Mouse (Mus musculus): ENCODE results near the gene Rnf128. TPM values are rescaled to one million over a fixed set of nuclear protein-coding genes. Genes with fewer than 3 reads are reported as not detected.

Rnf128 gene
- polyA plus RNA-seq (2012; rRNA removed) = 0.21 and 0.25 TPM in 2 replicates

GRCm38 (mm10) chrX:139562925-139563461 lies at the start of gene Rnf128:
Rnf128 (plus strand) TSS chrX:139563316.
- WGBS = 81% methylated on average over 8 of the region's 8 CpGs
- H3K27ac ChIP-seq (ENCODE audit: insufficient read depth, low read length) = no peak within 1 kb of the TSS

GRCm38 (mm10) chrX:139516156-139516555 lies 47.0 kb upstream of the Rnf128 start:
- Histone ChIP-seq H3K4me3 (ENCODE audit: extremely low read depth, insufficient read depth, insufficient read length) (no peak overlapping the region), H3K27me3 (ENCODE audit: control insufficient read depth, insufficient read depth, low read length) (no peaks in the 10 kb centered on the region), H3K4me1 (ENCODE audit: control insufficient read depth, insufficient read depth, insufficient read length) (no peaks in the 10 kb centered on the region), H3K27ac (ENCODE audit: insufficient read depth, low read length) (no peak overlapping the region), H3K36me3 (ENCODE audit: control insufficient read depth, insufficient read depth, low read length) (no peaks in the 10 kb centered on the region)
- no peak for DNase-seq (ENCODE audit: low read depth in 1 of 2, low spot score in 2 of 2)
- TF ChIP-seq CTCF (IDR thresholded peaks at IDR 0.05; ENCODE audit: extremely low read depth, insufficient read depth, insufficient read length, insufficient replicate concordance) (no peak), POLR2A (IDR thresholded peaks at IDR 0.05; ENCODE audit: low read depth, low read length) (no peak)
- 86% methylated on average over 2 of the region's 2 CpGs for WGBS

More at GRCm38 (mm10) chrX:139562925-139563461, at the start of gene Rnf128:
- TF ChIP-seq CTCF (IDR thresholded peaks at IDR 0.05; ENCODE audit: extremely low read depth, insufficient read depth, insufficient read length, insufficient replicate concordance) (no peak), POLR2A (IDR thresholded peaks at IDR 0.05; ENCODE audit: low read depth, low read length) (no peak)
- Histone ChIP-seq H3K4me3 (ENCODE audit: extremely low read depth, insufficient read depth, insufficient read length) (no peak within 1 kb of the TSS), H3K4me1 (ENCODE audit: control insufficient read depth, insufficient read depth, insufficient read length) (no peaks in the 10 kb centered on the region), H3K27me3 (ENCODE audit: control insufficient read depth, insufficient read depth, low read length) (no peaks in the 10 kb centered on the region), H3K36me3 (ENCODE audit: control insufficient read depth, insufficient read depth, low read length) (no peaks in the 10 kb centered on the region)
- DNase-seq (ENCODE audit: low read depth in 1 of 2, low spot score in 2 of 2) = no peak

- TF ChIP-seq CTCF (IDR thresholded peaks at IDR 0.05; ENCODE audit: extremely low read depth, insufficient read depth, insufficient read length, insufficient replicate concordance) (no peak), POLR2A (IDR thresholded peaks at IDR 0.05; ENCODE audit: low read depth, low read length) (no peak)
- Histone ChIP-seq H3K27ac (ENCODE audit: insufficient read depth, low read length) (no peak overlapping the region), H3K27me3 (ENCODE audit: control insufficient read depth, insufficient read depth, low read length) (no peaks in the 10 kb centered on the region), H3K36me3 (ENCODE audit: control insufficient read depth, insufficient read depth, low read length) (no peaks in the 10 kb centered on the region), H3K4me1 (ENCODE audit: control insufficient read depth, insufficient read depth, insufficient read length) (no peaks in the 10 kb centered on the region), H3K4me3 (ENCODE audit: extremely low read depth, insufficient read depth, insufficient read length) (no peak overlapping the region)
- no peak for DNase-seq (ENCODE audit: low read depth in 1 of 2, low spot score in 2 of 2)
- WGBS = 80% methylated on average over 2 of the region's 2 CpGs
Observed at GRCm38 (mm10) chrX:139519251-139519650, 43.9 kb upstream of the Rnf128 start.

GRCm38 (mm10) chrX:139524303-139525091 lies 38.6 kb upstream of the Rnf128 start:
- TF ChIP-seq POLR2A (IDR thresholded peaks at IDR 0.05; ENCODE audit: low read depth, low read length) = no peak
- no peak for TF ChIP-seq CTCF (IDR thresholded peaks at IDR 0.05; ENCODE audit: extremely low read depth, insufficient read depth, insufficient read length, insufficient replicate concordance)
- DNase-seq (ENCODE audit: low read depth in 1 of 2, low spot score in 2 of 2) = no peak
- no peaks in the 10 kb centered on the region for H3K27me3 ChIP-seq (ENCODE audit: control insufficient read depth, insufficient read depth, low read length)
- H3K36me3 ChIP-seq (ENCODE audit: control insufficient read depth, insufficient read depth, low read length) = no peaks in the 10 kb centered on the region
- no peaks in the 10 kb centered on the region for H3K4me1 ChIP-seq (ENCODE audit: control insufficient read depth, insufficient read depth, insufficient read length)
- no peak overlapping the region for H3K4me3 ChIP-seq (ENCODE audit: extremely low read depth, insufficient read depth, insufficient read length)
- no peak overlapping the region for H3K27ac ChIP-seq (ENCODE audit: insufficient read depth, low read length)
- WGBS = 69% methylated on average over 5 of the region's 5 CpGs

- WGBS = 80% methylated on average over 2 of the region's 2 CpGs
- Histone ChIP-seq H3K4me3 (ENCODE audit: extremely low read depth, insufficient read depth, insufficient read length) (no peak overlapping the region), H3K27me3 (ENCODE audit: control insufficient read depth, insufficient read depth, low read length) (no peaks in the 10 kb centered on the region), H3K4me1 (ENCODE audit: control insufficient read depth, insufficient read depth, insufficient read length) (no peaks in the 10 kb centered on the region), H3K36me3 (ENCODE audit: control insufficient read depth, insufficient read depth, low read length) (no peaks in the 10 kb centered on the region), H3K27ac (ENCODE audit: insufficient read depth, low read length) (no peak overlapping the region)
- TF ChIP-seq POLR2A (IDR thresholded peaks at IDR 0.05; ENCODE audit: low read depth, low read length) = no peak
- TF ChIP-seq CTCF (IDR thresholded peaks at IDR 0.05; ENCODE audit: extremely low read depth, insufficient read depth, insufficient read length, insufficient replicate concordance) = no peak
- DNase-seq (ENCODE audit: low read depth in 1 of 2, low spot score in 2 of 2) = no peak
Observed at GRCm38 (mm10) chrX:139525724-139526123, 37.4 kb upstream of the Rnf128 start.

- no peaks in the 10 kb centered on the region for H3K27me3 ChIP-seq (ENCODE audit: control insufficient read depth, insufficient read depth, low read length)
- H3K4me1 ChIP-seq (ENCODE audit: control insufficient read depth, insufficient read depth, insufficient read length) = no peaks in the 10 kb centered on the region
- TF ChIP-seq POLR2A (IDR thresholded peaks at IDR 0.05; ENCODE audit: low read depth, low read length) (no peak), CTCF (IDR thresholded peaks at IDR 0.05; ENCODE audit: extremely low read depth, insufficient read depth, insufficient read length, insufficient replicate concordance) (no peak)
- WGBS = 87% methylated on average over 4 of the region's 4 CpGs
- DNase-seq (ENCODE audit: low read depth in 1 of 2, low spot score in 2 of 2) = no peak
- H3K4me3 ChIP-seq (ENCODE audit: extremely low read depth, insufficient read depth, insufficient read length) = no peak overlapping the region
- no peaks in the 10 kb centered on the region for H3K36me3 ChIP-seq (ENCODE audit: control insufficient read depth, insufficient read depth, low read length)
- H3K27ac ChIP-seq (ENCODE audit: insufficient read depth, low read length) = no peak overlapping the region
Observed at GRCm38 (mm10) chrX:139526984-139527383, 36.1 kb upstream of the Rnf128 start.

- DNase-seq (ENCODE audit: low read depth in 1 of 2, low spot score in 2 of 2) = no peak
- no peaks in the 10 kb centered on the region for H3K27me3 ChIP-seq (ENCODE audit: control insufficient read depth, insufficient read depth, low read length)
- no peaks in the 10 kb centered on the region for H3K4me1 ChIP-seq (ENCODE audit: control insufficient read depth, insufficient read depth, insufficient read length)
- no peak overlapping the region for H3K4me3 ChIP-seq (ENCODE audit: extremely low read depth, insufficient read depth, insufficient read length)
- H3K27ac ChIP-seq (ENCODE audit: insufficient read depth, low read length) = no peak overlapping the region
- TF ChIP-seq POLR2A (IDR thresholded peaks at IDR 0.05; ENCODE audit: low read depth, low read length) (no peak), CTCF (IDR thresholded peaks at IDR 0.05; ENCODE audit: extremely low read depth, insufficient read depth, insufficient read length, insufficient replicate concordance) (no peak)
- no peaks in the 10 kb centered on the region for H3K36me3 ChIP-seq (ENCODE audit: control insufficient read depth, insufficient read depth, low read length)
Observed at GRCm38 (mm10) chrX:139529678-139530077, 33.4 kb upstream of the Rnf128 start.
